Mouse (Mus musculus): Measurements from ENCODE around the gene Vwc2l.

GRCm38 (mm10) chr1:70803401-70803800 lies 77.9 kb downstream of the Vwc2l start:
- TF ChIP-seq CTCF (IDR thresholded peaks at IDR 0.05; ENCODE audit: low read depth) (no peak), EP300 (optimal IDR thresholded peaks at IDR 0.05) (no peak)
